Mouse (Mus musculus) ES-Bruce4 (cell line): Measurements from ENCODE around the gene 1700001P01Rik.

Experiments
- CTCF ChIP-seq: IDR thresholded peaks from one replicate; pipeline ENCODE4 v1.8.1; 2011; ENCODE audit warnings: low read depth, low read length
- POLR2A ChIP-seq: IDR thresholded peaks from one replicate; pipeline ENCODE4 v1.8.1; 2011; ENCODE audit warnings: low read length; ENCODE audit not compliant: insufficient read depth

DNA sequence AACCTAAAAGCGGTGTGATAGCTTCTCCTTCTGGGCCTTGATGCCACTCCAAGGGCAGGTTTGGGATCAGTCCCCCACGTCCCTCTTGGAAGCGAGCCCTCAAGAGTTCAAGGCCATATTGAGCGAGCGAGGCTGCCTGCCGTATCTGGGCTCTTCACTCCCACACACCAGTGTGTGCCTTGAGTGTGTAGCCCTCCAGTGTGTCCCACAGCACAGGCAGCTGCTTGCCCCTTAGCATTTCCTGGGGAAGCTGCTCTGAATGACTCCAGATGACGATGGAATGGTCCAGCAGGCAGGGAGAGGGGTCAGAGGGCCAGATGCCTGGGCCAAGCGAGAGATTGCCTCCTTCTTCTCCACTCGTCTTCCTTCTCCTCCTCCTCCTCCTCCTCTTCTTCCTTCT, 41.2 kb upstream of the 1700001P01Rik start:
- TF ChIP-seq CTCF (no peak), POLR2A (no peak)
